Mouse (Mus musculus) small intestine, adult 2 months (tissue): ENCODE measurements at regions not wholly inside any gene's neighbourhood (a gene's known extent, or its start where the extent isn't known, plus 50 kb on each side); places are given as distances from the start of the nearest gene placed in this dataset.

Experiments used
- H3K27ac ChIP-seq: fragments of 200-500 bp; 2 replicates; pipeline ENCODE4 v1.5.1; 2012; ENCODE audit warnings: low read depth, low read length, control low read depth, inconsistent platforms; ENCODE audit not compliant: insufficient read depth
- H3K27me3 ChIP-seq: fragments of 200-500 bp; 2 replicates; pipeline ENCODE4 v1.6.1; 2012; ENCODE audit warnings: mild to moderate bottlenecking, moderate library complexity, low read length, inconsistent platforms; ENCODE audit not compliant: control insufficient read depth, insufficient read depth
- H3K36me3 ChIP-seq: fragments of 200-500 bp; 2 replicates; pipeline ENCODE4 v1.6.1; 2012; ENCODE audit warnings: mild to moderate bottlenecking, low read length, control low read depth, inconsistent platforms; ENCODE audit not compliant: control insufficient read depth, insufficient read depth
- H3K4me1 ChIP-seq: fragments of 200-500 bp; 2 replicates; pipeline ENCODE4 v1.6.1; 2012; ENCODE audit warnings: low read length, inconsistent platforms, mixed read lengths; ENCODE audit not compliant: control insufficient read depth, insufficient read depth, insufficient read length
- H3K4me3 ChIP-seq: fragments of 200-500 bp; 2 replicates; pipeline ENCODE4 v1.5.1; 2012; ENCODE audit warnings: low read depth, mild to moderate bottlenecking, control low read depth, inconsistent platforms, low read length, moderate library complexity
- CTCF ChIP-seq: fragments of 200-500 bp; IDR thresholded peaks from 2 replicates; pipeline ENCODE4 v1.5.1; 2012; ENCODE audit warnings: low read depth, mild to moderate bottlenecking, control low read depth, inconsistent platforms, low read length, moderate library complexity, mixed read lengths; ENCODE audit not compliant: insufficient replicate concordance, insufficient read length; ENCODE audit errors: extremely low read depth
- POLR2A ChIP-seq: fragments of 200-500 bp; IDR thresholded peaks from 2 replicates; pipeline ENCODE4 v1.6.1; 2012; ENCODE audit warnings: low read depth, mild to moderate bottlenecking, control low read depth, inconsistent platforms, low read length, moderate library complexity
- WGBS: fragments of 180-500 bp; shearing (Covaris S2); methylation state at CpG from one replicate; pipeline ENCODE4 v1.1.7; 2018; 5-methylcytosine and 5-hydroxymethylcytosine counted together

DNA sequence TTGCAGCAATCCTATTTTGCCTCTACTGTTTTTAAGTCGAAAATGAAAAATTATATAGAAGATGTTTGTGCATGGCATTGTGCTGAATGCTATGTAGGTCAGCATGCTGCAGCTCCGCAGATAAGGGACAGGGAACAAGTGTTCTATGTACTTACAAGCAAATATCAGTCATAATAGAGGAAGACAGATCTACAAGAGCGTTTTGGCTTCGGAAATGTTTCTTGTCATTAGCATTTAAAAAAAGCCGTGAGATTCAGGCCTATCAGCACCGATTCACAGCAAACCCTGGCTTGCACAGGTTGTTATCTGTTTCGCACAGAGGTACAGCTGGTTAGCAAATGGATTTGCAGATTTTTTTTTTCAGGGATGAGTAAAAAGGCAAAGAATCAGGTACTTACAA, 191.8 kb upstream of the Tbc1d5 start:
- no peak overlapping the region for H3K27ac ChIP-seq
- WGBS: 84% methylated on average over 7 of the region's 7 CpGs
- no peaks in the 10 kb centered on the region for H3K27me3 ChIP-seq
- no peak overlapping the region for H3K4me3 ChIP-seq
- H3K4me1 ChIP-seq: no peaks in the 10 kb centered on the region
- no peaks in the 10 kb centered on the region for H3K36me3 ChIP-seq
- TF ChIP-seq CTCF: no peak
- TF ChIP-seq POLR2A: no peak

GRCm38 (mm10) chr17:51370085-51370484, 190.9 kb upstream of the Tbc1d5 start:
- Histone ChIP-seq H3K27me3 (no peaks in the 10 kb centered on the region), H3K4me3 (no peak overlapping the region), H3K27ac (no peak overlapping the region), H3K36me3 (no peaks in the 10 kb centered on the region), H3K4me1 (no peaks in the 10 kb centered on the region)
- TF ChIP-seq POLR2A: no peak
- TF ChIP-seq CTCF: no peak
- WGBS: 73% methylated on average over 9 of the region's 9 CpGs

- 86% methylated on average over 7 of the region's 7 CpGs for WGBS
- no peaks in the 10 kb centered on the region for H3K27me3 ChIP-seq
- TF ChIP-seq POLR2A (no peak), CTCF (no peak)
- H3K4me1 ChIP-seq: no peaks in the 10 kb centered on the region
- H3K4me3 ChIP-seq: no peak overlapping the region
- no peak overlapping the region for H3K27ac ChIP-seq
- H3K36me3 ChIP-seq: no peaks in the 10 kb centered on the region
Observed at GRCm38 (mm10) chr17:51362801-51363200, 183.6 kb upstream of the Tbc1d5 start.

- Histone ChIP-seq H3K27ac (no peak overlapping the region), H3K4me3 (no peak overlapping the region), H3K36me3 (no peaks in the 10 kb centered on the region), H3K27me3 (no peaks in the 10 kb centered on the region), H3K4me1 (no peaks in the 10 kb centered on the region)
- TF ChIP-seq POLR2A (no peak), CTCF (no peak)
- WGBS: 96% methylated on average over 12 of the region's 12 CpGs
Observed at GRCm38 (mm10) chr17:51362271-51362670, 183.1 kb upstream of the Tbc1d5 start.

DNA sequence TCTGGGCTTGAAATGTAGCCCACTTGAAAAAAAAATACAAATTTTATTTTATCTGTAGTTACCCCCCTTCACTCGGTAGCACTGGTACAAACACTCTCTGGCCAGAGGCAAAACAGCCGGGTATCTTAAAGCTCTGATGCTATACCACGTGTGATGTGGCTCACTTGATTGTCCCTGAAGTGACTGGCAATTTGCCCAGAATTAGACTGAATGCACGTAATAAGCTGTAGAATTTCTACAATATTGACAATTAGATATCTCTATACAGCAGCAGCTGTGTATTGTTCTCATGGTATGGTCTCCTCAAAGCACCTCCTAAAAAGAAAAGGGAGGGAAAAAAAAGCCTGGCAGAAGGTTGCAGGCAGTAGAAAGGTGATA, 179.2 kb upstream of the Tbc1d5 start:
- no peaks in the 10 kb centered on the region for H3K4me1 ChIP-seq
- TF ChIP-seq CTCF (no peak), POLR2A (no peak)

GRCm38 (mm10) chr17:51357690-51358361, 178.7 kb upstream of the Tbc1d5 start:
- no peak overlapping the region for H3K4me3 ChIP-seq
- H3K36me3 ChIP-seq: no peaks in the 10 kb centered on the region
- H3K27me3 ChIP-seq: no peaks in the 10 kb centered on the region
- H3K4me1 ChIP-seq: no peaks in the 10 kb centered on the region
- H3K27ac ChIP-seq: no peak overlapping the region
- no peak for TF ChIP-seq POLR2A
- no peak for TF ChIP-seq CTCF
- 54% methylated on average over 5 of the region's 5 CpGs for WGBS

More for the DNA sequence above, 179.2 kb upstream of the Tbc1d5 start:
- H3K27ac ChIP-seq: no peak overlapping the region
- 21% methylated on average over 4 of the region's 4 CpGs for WGBS
- H3K36me3 ChIP-seq: no peaks in the 10 kb centered on the region
- H3K4me3 ChIP-seq: no peak overlapping the region
- no peaks in the 10 kb centered on the region for H3K27me3 ChIP-seq

DNA sequence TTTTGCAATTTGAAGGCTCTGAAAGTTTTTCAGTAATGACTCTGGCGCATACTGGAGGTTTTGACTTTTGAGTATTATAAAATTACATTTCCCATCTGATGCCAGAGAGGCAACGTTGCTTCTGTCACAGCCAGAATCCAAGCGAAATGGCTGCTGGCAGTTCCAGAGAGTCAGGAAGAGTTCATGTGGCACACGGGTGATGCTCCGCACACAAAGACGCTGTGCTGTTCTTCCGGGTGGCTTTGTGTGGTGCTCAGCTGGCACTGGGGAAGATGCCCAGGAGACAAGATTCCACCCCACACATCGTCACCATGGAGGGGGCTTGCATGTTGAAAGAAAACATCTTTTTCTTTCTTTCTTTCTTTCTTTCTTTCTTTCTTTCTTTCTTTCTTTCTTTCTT, 177.3 kb upstream of the Tbc1d5 start:
- WGBS: 80% methylated on average over 8 of the region's 8 CpGs
- Histone ChIP-seq H3K36me3 (no peaks in the 10 kb centered on the region), H3K4me3 (no peak overlapping the region), H3K4me1 (no peaks in the 10 kb centered on the region), H3K27ac (no peak overlapping the region), H3K27me3 (no peaks in the 10 kb centered on the region)
- TF ChIP-seq CTCF (no peak), POLR2A (no peak)
